Mouse (Mus musculus): ENCODE data around the gene Vmn2r91.
"Not testable (repeated sequence)": the region's sequence is repeated elsewhere in the genome, so short reads cannot be mapped to it uniquely, and the experiment has no call there.

Gene Vmn2r91

DNA sequence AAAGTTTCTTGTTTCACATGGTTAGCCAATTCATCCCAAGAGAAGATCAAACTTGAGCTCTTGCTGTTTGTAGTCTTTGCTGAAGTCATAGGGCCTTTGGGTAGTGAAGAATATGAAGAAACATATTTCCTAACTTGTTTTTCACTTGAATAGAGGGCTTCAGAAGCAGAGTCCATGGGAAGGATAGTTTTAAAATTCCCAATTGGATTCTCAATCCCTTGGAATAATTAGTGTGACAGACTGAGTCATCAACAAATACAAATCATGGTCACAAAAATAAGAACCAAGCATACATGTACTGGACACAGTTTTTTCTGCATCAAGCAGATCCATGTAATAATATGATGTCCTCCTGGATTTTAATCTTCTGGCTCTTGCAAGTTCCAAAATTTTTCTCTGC, at the start of gene Vmn2r91:
Vmn2r91 (plus strand) TSS at position 301 of the 400 bp plus-strand sequence.
- not testable (repeated sequence) for DNase-seq (ENCODE audit: low read depth, low spot score)

- no peak for DNase-seq (ENCODE audit: low read depth, low spot score)
These were observed 35.7 kb upstream of the Vmn2r91 start, which contains the start of gene Vmn2r124 for GRCm38 (mm10) chr17:18049124-18049523. Gene Vmn2r124 (plus strand): TSS chr17:18049424.

- not testable (repeated sequence) for DNase-seq (ENCODE audit: low read depth, low spot score)
These were observed 10.8 kb downstream of the Vmn2r91 start for GRCm38 (mm10) chr17:18095626-18096025.

DNA sequence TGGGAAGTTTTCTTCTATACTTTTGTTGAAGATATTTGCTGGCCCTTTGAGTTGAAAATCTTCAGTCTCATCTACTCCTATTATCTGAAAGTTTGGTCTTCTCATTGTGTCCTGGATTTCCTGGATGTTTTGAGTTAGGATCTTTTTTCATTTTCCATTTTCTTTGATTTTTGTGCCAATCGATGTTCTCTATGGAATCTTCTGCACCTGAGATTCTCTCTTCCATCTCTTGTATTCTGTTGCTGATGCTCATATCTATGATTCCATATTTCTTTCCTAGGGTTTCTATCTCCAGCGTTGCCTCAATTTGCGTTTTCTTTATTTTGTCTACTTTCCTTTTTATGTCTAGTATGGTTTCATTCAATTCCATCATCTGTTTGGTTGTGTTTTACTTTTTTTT, 17.4 kb downstream of the Vmn2r91 start:
- not testable (repeated sequence) for DNase-seq (ENCODE audit: low read depth, low spot score)

GRCm38 (mm10) chr17:18151587-18151986, 66.8 kb downstream of the Vmn2r91 start, which contains the start of gene Vmn2r92:
Gene Vmn2r92 (plus strand): TSS chr17:18151887.
- not testable (repeated sequence) for DNase-seq (ENCODE audit: low read depth, low spot score)

DNA sequence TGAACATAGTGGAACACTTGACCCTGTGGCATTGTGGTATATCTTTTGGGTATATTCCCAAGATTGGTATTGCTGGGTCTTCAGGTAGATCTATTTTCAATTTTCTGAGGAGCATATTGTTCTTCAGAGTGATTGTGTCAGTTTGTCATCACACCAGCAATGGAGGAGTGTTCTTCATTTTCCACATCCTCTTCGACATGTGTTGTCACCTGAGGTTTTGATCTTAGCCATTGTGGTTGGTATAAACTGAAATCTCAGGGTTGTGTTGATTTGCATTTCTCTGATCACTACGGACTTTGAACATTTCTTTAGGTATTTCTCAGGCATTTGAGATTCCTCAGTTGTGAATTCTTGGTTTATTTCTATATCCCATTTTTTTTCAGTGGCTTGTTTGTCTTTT, 76.4 kb downstream of the Vmn2r91 start:
- not testable (repeated sequence) for DNase-seq (ENCODE audit: low read depth, low spot score)

Data from retina, postnatal 7 days (tissue).